Mouse (Mus musculus) monocyte, adult 2 months (primary cell): ENCODE data around the gene 1190005I06Rik.
"Not testable (repeated sequence)": the region's sequence is repeated elsewhere in the genome, so short reads cannot be mapped to it uniquely, and the experiment has no call there.

Experiments used
- DNase-seq, 2 experiments: peaks; one replicate each; pipeline ENCODE4 v3.0.0; 2022; ENCODE audit warnings: low spot score in 2 of 2, low read depth in 1 of 2

The 1190005I06Rik gene

GRCm38 (mm10) chr8:120647532-120647931, at the start of gene 1190005I06Rik:
Gene 1190005I06Rik, minus strand, starts transcription at chr8:120647632.
- no peak for DNase-seq

GRCm38 (mm10) chr8:120696401-120697153, 49.1 kb upstream of the 1190005I06Rik start:
- DNase-seq: no peak

GRCm38 (mm10) chr8:120693861-120694493, 46.5 kb upstream of the 1190005I06Rik start:
- DNase-seq: no peak

- DNase-seq: no peak
Observed at GRCm38 (mm10) chr8:120692934-120693333, 45.5 kb upstream of the 1190005I06Rik start.

- DNase-seq: no peak
Observed at GRCm38 (mm10) chr8:120688511-120688910, 41.1 kb upstream of the 1190005I06Rik start.

GRCm38 (mm10) chr8:120687786-120688185, 40.4 kb upstream of the 1190005I06Rik start:
- no peak for DNase-seq

GRCm38 (mm10) chr8:120686576-120686975, 39.1 kb upstream of the 1190005I06Rik start:
- DNase-seq: no peak

GRCm38 (mm10) chr8:120686051-120686450, 38.6 kb upstream of the 1190005I06Rik start:
- peak; percentile 83 to 87 for DNase-seq

GRCm38 (mm10) chr8:120685591-120685990, 38.2 kb upstream of the 1190005I06Rik start:
- no peak for DNase-seq

- peak in 1 of 2 experiments; percentile 53 for DNase-seq
Observed at GRCm38 (mm10) chr8:120685097-120685496, 37.7 kb upstream of the 1190005I06Rik start.

- no peak for DNase-seq
Observed at GRCm38 (mm10) chr8:120684082-120684481, 36.6 kb upstream of the 1190005I06Rik start.

GRCm38 (mm10) chr8:120683602-120684001, 36.2 kb upstream of the 1190005I06Rik start:
- peak in 1 of 2 experiments; percentile 52 for DNase-seq

- DNase-seq: no peak
Observed at GRCm38 (mm10) chr8:120681113-120681512, 33.7 kb upstream of the 1190005I06Rik start.

GRCm38 (mm10) chr8:120680405-120680804, 33.0 kb upstream of the 1190005I06Rik start:
- not testable (repeated sequence) for DNase-seq

- no peak for DNase-seq
Observed at GRCm38 (mm10) chr8:120679629-120680387, 32.4 kb upstream of the 1190005I06Rik start.

- DNase-seq: peak in 1 of 2 experiments; percentile 70
Observed at GRCm38 (mm10) chr8:120678447-120678846, 31.0 kb upstream of the 1190005I06Rik start.

- no peak for DNase-seq
Observed at GRCm38 (mm10) chr8:120675718-120676117, 28.3 kb upstream of the 1190005I06Rik start.

- no peak for DNase-seq
Observed at GRCm38 (mm10) chr8:120673298-120673697, 25.9 kb upstream of the 1190005I06Rik start.

- no peak for DNase-seq
Observed at GRCm38 (mm10) chr8:120672626-120673229, 25.3 kb upstream of the 1190005I06Rik start.

GRCm38 (mm10) chr8:120671775-120672174, 24.3 kb upstream of the 1190005I06Rik start:
- DNase-seq: no peak

GRCm38 (mm10) chr8:120668374-120668905, 21.0 kb upstream of the 1190005I06Rik start, which contains the start of gene Emc8:
Gene Emc8, minus strand, starts transcription at chr8:120668573.
- DNase-seq: no peak
